In the genomic region with DNA sequence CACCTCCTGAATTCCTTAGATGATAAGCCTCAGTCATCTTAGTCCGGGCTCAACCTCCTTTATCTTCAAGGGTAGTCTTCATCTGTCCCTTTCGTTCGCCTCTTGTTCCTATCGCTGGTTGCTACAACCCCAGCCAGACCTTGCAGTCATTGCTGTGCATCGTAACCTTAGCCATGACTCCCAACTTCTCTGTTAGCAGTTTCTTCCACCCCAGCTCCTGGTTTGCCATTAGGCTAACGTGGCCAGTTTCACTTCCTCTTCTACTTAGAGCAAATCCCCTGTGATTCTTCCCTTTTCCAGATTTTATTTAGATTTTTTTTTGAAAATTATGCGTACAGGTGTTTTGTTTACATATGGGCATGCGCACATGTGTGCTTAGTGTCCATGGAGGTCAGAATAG, we compare ENCODE assay signal across 27 mouse cellular contexts. TPM values are rescaled to one million over a fixed set of nuclear protein-coding genes. Genes with fewer than 3 reads are reported as not detected.
DNase-seq lines count a peak whose midpoint lies in the region; ATAC-seq and TF ChIP-seq lines count a peak whose summit lies in the region.
"Had no signal": no experiment of that assay in that cellular context is flagged by ENCODE, and none has a peak within 500 bp of the region (broad histone marks: within the 10 kb centered on the region; RNA-seq: fewer than 3 reads in every experiment).

No protein-coding gene starts in this region.

- H3K4me3 ChIP-seq in kidney, adult 2 months (ENCODE audit: insufficient read depth, low read depth, low read length) = no peak overlapping the region
- H3K4me3 ChIP-seq in bone marrow, adult 2 months (replicated peaks; ENCODE audit: control insufficient read depth, low read depth, low read length) = no peak overlapping the region
- H3K4me3 ChIP-seq: embryonic facial prominence, embryonic 13.5 days; erythroblast, embryonic 14.5 days; forebrain, embryonic 12.5 days; heart, embryonic 15.5 days; hindbrain, embryonic 15.5 days; left cerebral cortex, adult 2 months; limb, embryonic 15.5 days; neural tube, embryonic 15.5 days had no signal

- TF ChIP-seq CTCF in kidney, adult 2 months (conservative IDR thresholded peaks at IDR 0.05; ENCODE audit: insufficient read depth, insufficient read length, low read depth, low read length) = no peak
- no peak for TF ChIP-seq CTCF in bone marrow, adult 2 months (IDR thresholded peaks at IDR 0.05; ENCODE audit: control insufficient read depth, insufficient read depth, low read length)

- WGBS in kidney, adult 2 months = 92% methylated on average over 8 of the region's 8 CpGs
- 54% methylated on average over 8 of the region's 8 CpGs for WGBS in bone marrow, adult 2 months

- no peaks in the 10 kb centered on the region for H3K4me1 ChIP-seq in kidney, adult 2 months (ENCODE audit: control insufficient read depth, insufficient read depth, low read length)
- peaks cover under 1% of the 10 kb centered on the region for H3K4me1 ChIP-seq in bone marrow, adult 2 months (ENCODE audit: control insufficient read depth, insufficient read depth, low read length)
- H3K4me1 ChIP-seq: embryonic facial prominence, embryonic 13.5 days; forebrain, embryonic 12.5 days; heart, embryonic 15.5 days; hindbrain, embryonic 15.5 days; limb, embryonic 15.5 days had no signal

- DNase-seq in kidney, adult 2 months = peak; percentile 9
- DNase-seq in kidney, postnatal 14 days = no peak
- DNase-seq in natural killer cell, adult 2 months (ENCODE audit: low spot score in 2 of 2) = no peak
- no peak for DNase-seq in layer of hippocampus, postnatal 10 days (ENCODE audit: low spot score in 2 of 2)
- DNase-seq: adrenal gland, postnatal 36 days; cerebellum, adult 18-20 months; cerebellum, postnatal 14 days; gastrocnemius, postnatal 25 days; kidney, adult 8-10 months; kidney, postnatal 36 days had no signal

- H3K27me3 ChIP-seq in kidney, adult 2 months (replicated peaks; ENCODE audit: control insufficient read depth, insufficient read depth, low read length) = no peaks in the 10 kb centered on the region
- H3K27me3 ChIP-seq: embryonic facial prominence, embryonic 13.5 days; forebrain, embryonic 12.5 days; heart, embryonic 15.5 days; hindbrain, embryonic 15.5 days; limb, embryonic 15.5 days; neural tube, embryonic 15.5 days had no signal

- TF ChIP-seq POLR2A in kidney, adult 2 months (IDR thresholded peaks at IDR 0.05; ENCODE audit: low read depth, low read length) = no peak
- no peak for TF ChIP-seq POLR2A in bone marrow, adult 2 months (IDR thresholded peaks at IDR 0.05; ENCODE audit: borderline replicate concordance, control insufficient read depth, low read depth, low read length)

- H3K36me3 ChIP-seq in kidney, adult 2 months (ENCODE audit: control insufficient read depth, insufficient read depth, low read length) = no peaks in the 10 kb centered on the region
- H3K36me3 ChIP-seq: embryonic facial prominence, embryonic 13.5 days; forebrain, embryonic 12.5 days; heart, embryonic 15.5 days; hindbrain, embryonic 15.5 days; limb, embryonic 15.5 days; neural tube, embryonic 15.5 days had no signal

- ATAC-seq in granulocyte monocyte progenitor cell, adult 5-6 weeks (replicated peaks; ENCODE audit: poor library complexity, severe bottlenecking) = peak; percentile 93
- ATAC-seq in megakaryocyte, adult 5-6 weeks (ENCODE audit: poor library complexity, severe bottlenecking) = peak; percentile 84
- ATAC-seq: midbrain, embryonic 16.5 days had no signal

- no peak overlapping the region for H3K27ac ChIP-seq in kidney, adult 2 months (ENCODE audit: insufficient read depth, low read depth, low read length)
- H3K27ac ChIP-seq in bone marrow, adult 2 months (ENCODE audit: control insufficient read depth, insufficient read depth, low read depth, low read length, poor library complexity) = peak overlapping the region; percentile 28; the same call in 1 of the 2 replicates
- H3K27ac ChIP-seq: embryonic facial prominence, embryonic 13.5 days; forebrain, embryonic 12.5 days; heart, embryonic 15.5 days; hindbrain, embryonic 15.5 days; left cerebral cortex, adult 2 months; limb, embryonic 15.5 days; neural tube, embryonic 15.5 days; stomach, postnatal 0 days had no signal

RNA-seq across cellular contexts. Expression of a gene that starts 33.0 kb away (rescaled TPM):
- polyA plus RNA-seq in kidney, adult 2 months (2012; rRNA removed) = 7.3 and 13.7 TPM in 2 replicates
- polyA plus RNA-seq in bone marrow, adult 2 months (2011; ENCODE audit: insufficient read depth, insufficient read length, low replicate concordance, missing spikeins) = 67.5 and 169 TPM in 2 replicates
- total RNA-seq in granulocyte monocyte progenitor cell, adult 5-6 weeks (2014; fragmentation: Nextera tagmentation) = 450 and 461 TPM in 2 replicates
- 316 and 346 TPM in 2 replicates for total RNA-seq in granulocyte monocyte progenitor cell, adult 5-6 weeks (2017)
- 1,031 and 1,064 TPM in 2 replicates for total RNA-seq in megakaryocyte, adult 5-6 weeks (2015)
- 669 and 719 TPM in 2 replicates for total RNA-seq in megakaryocyte, adult 5-6 weeks (2017)
- 1 to 10 TPM; 8.5 to 8.8 TPM for total RNA-seq in layer of hippocampus, postnatal 10 days (2021)

RNA-seq across cellular contexts. Expression of a gene that starts 33.2 kb away (rescaled TPM):
- not detected in 2 replicates for polyA plus RNA-seq in kidney, adult 2 months (2012; rRNA removed)
- polyA plus RNA-seq in bone marrow, adult 2 months (2011; ENCODE audit: insufficient read depth, insufficient read length, low replicate concordance, missing spikeins) = not detected in 2 replicates
- not detected in 2 replicates for total RNA-seq in granulocyte monocyte progenitor cell, adult 5-6 weeks (2014; fragmentation: Nextera tagmentation)
- total RNA-seq in granulocyte monocyte progenitor cell, adult 5-6 weeks (2017) = not detected in 2 replicates
- total RNA-seq in megakaryocyte, adult 5-6 weeks (2015) = 0.09 and 0.11 TPM in 2 replicates
- total RNA-seq in megakaryocyte, adult 5-6 weeks (2017) = 0.12 and 0.37 TPM in 2 replicates
- total RNA-seq in layer of hippocampus, postnatal 10 days (2021) = not detected
- total RNA-seq: adrenal gland, postnatal 36 days; ES-E14; gastrocnemius, postnatal 25 days; heart, adult 8-10 months; hematopoietic stem cell, adult 5-6 weeks; left cerebral cortex, adult 2 months had no signal
- polyA plus RNA-seq: embryonic facial prominence, embryonic 13.5 days; erythroblast, embryonic 14.5 days; heart, embryonic 15.5 days; hindbrain, embryonic 15.5 days; intestine, embryonic 14.5 days; limb, embryonic 15.5 days; midbrain, embryonic 16.5 days; neural tube, embryonic 15.5 days; stomach, postnatal 0 days had no signal

Comparison
In these comparisons a context has a peak if more than half of its experiments do, and no peak if none do; other contexts are left out.
1. RNA of a gene that starts 33.0 kb away (total RNA-seq): 669 to 1,064 TPM in megakaryocyte, adult 5-6 weeks and 316 to 461 TPM in granulocyte monocyte progenitor cell, adult 5-6 weeks; 8.5 to 8.8 TPM in layer of hippocampus, postnatal 10 days; every median in the first group is over 10 times any median in the second.